Mouse (Mus musculus) layer of hippocampus, adult 2 months (tissue): ENCODE measurements around the gene Snrk. TPM values are rescaled to one million over a fixed set of nuclear protein-coding genes. Genes with fewer than 3 reads are reported as not detected.
"Not testable (repeated sequence)": the region's sequence is repeated elsewhere in the genome, so short reads cannot be mapped to it uniquely, and the experiment has no call there.

Experiments used
- DNase-seq, 2 experiments: peaks; one replicate each; pipeline ENCODE4 v3.0.0; 2022; ENCODE audit warnings: low spot score in 2 of 2
- H3K27ac ChIP-seq: fragments of 200-600 bp; 2 replicates; pipeline ENCODE4 v1.8.1; 2022
- H3K4me3 ChIP-seq: fragments of 200-600 bp; 2 replicates; pipeline ENCODE4 v1.8.1; 2022; ENCODE audit warnings: mild to moderate bottlenecking
- CTCF ChIP-seq: fragments of 200-600 bp; conservative IDR thresholded peaks from 2 replicates; pipeline ENCODE4 v1.8.1; 2022; ENCODE audit warnings: antibody characterized with exemption, mild to moderate bottlenecking, moderate library complexity
- total RNA-seq, 2 experiments: library from RNA; stranded (reverse); gene quantifications; 2 replicates each; pipeline ENCODE4 v1.2.3; 2021

Gene Snrk
- total RNA-seq, 2 experiments from 2014 or later: 103 to 105 TPM

DNA sequence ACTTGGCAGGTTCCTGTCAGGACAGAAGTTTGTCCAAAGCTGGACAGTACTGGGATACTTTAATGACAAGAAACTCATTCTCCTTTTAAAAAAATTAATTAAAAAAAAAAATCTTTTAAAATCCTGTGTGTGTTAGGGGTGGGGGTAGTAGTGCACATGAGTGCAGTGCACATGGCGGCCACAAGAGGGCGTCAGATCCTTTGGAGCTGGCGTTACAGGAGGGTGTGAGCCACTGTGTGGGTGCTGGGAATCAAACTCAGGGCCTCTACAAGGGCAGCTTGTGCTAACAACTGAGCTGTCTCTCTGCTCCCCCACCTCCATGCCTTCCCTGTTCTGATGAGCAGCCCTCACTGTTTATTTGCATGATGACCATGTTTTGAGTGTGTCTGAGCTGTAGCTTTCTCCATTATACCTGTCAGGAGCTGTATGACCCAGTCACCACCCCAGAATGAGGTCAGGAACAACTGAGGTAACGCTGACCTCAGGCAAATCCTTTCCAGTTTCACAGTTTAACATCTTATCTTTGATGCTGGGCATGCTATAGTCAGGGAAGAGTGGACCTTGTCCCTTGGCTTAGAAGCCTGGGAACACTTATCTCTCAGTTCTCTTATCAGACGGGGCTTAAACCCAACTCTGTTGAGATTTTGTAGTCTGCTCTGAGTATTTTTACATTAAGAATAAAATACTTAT is 39.5 kb downstream of the Snrk start:
- no peak overlapping the region for H3K4me3 ChIP-seq
- no peak for DNase-seq
- H3K27ac ChIP-seq: no peak overlapping the region
- peak; percentile 75 for TF ChIP-seq CTCF

DNA sequence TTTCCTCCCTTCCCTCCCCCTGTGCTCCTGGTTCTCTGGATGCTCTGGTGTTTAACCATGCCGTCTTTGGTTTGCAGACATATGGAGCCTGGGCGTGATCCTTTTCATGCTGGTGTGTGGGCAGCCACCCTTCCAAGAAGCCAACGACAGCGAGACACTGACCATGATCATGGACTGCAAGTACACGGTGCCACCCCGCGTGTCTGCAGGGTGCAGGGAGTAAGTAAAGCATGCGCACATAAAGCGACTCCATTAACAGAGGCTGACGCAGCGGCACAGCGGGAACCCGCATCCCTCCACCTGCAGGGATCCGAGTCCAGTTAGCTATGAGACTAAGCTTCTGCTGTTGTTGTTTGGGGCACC is 40.0 kb downstream of the Snrk start:
- Histone ChIP-seq H3K27ac (no peak overlapping the region), H3K4me3 (no peak overlapping the region)
- no peak for TF ChIP-seq CTCF
- no peak for DNase-seq

DNA sequence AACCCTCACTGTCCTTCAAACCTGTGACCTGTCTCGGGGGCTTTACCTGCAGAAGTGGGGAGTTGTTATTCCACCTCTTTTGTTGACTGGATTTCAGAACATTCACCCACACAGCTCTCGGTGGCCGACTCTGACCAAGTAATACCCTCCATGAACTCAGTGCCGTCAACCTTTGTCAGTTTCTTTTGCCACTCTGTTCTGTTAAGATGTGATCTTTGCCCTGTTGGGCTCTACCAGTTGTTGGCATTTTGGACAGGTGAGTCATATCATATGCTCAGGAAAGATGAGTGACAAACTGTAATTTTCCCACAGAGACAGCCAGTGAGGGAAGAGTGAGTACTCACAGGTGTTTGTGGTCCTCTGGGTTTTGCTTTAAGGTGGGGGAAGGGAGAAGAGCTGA is 47.5 kb downstream of the Snrk start:
- DNase-seq: no peak
- no peak for TF ChIP-seq CTCF
- Histone ChIP-seq H3K27ac (no peak overlapping the region), H3K4me3 (no peak overlapping the region)

DNA sequence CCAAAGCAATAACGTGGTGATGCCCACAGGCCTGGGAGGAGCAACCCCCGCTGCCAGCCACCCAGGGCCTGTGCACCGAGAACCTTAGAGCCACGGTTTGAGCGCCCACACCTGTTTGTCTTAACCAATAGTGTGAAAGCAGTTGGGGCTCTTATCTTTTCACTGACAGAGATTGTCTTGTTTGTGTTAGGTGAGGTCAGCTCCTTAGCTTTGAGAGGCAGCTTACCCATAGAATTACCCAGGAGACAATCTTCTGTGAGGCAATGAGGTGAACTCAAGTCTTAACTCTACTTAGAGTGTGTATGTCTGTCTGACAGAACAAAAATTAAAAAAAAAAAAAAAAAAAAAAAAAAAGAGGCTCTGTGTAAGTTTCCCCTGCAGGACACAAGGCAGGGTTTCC is 50.7 kb downstream of the Snrk start:
- H3K4me3 ChIP-seq, H3K27ac ChIP-seq, DNase-seq: not testable (repeated sequence)

DNA sequence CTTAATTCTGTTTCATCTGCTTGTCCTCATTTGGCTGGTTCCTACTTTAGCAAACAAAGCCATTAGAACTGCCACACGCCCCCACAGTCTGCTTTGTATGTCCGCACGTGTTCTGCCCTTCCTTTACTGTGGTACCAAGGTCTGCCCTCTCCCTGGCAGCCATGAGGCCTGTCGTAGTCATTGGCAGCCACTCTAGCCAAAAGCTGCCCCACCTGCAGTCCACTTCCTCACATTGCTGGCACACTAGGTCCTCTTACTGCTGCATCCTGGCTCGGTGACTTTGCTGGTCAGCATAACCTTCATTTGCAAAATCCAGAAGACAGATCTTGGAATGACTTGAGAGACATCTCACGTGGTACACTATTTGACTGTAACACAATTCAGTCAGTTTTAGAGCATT is 52.8 kb downstream of the Snrk start:
- peak; percentile 34 for TF ChIP-seq CTCF
- peak overlapping the region; percentile 64; the same call in 1 of the 2 replicates for H3K27ac ChIP-seq

DNA sequence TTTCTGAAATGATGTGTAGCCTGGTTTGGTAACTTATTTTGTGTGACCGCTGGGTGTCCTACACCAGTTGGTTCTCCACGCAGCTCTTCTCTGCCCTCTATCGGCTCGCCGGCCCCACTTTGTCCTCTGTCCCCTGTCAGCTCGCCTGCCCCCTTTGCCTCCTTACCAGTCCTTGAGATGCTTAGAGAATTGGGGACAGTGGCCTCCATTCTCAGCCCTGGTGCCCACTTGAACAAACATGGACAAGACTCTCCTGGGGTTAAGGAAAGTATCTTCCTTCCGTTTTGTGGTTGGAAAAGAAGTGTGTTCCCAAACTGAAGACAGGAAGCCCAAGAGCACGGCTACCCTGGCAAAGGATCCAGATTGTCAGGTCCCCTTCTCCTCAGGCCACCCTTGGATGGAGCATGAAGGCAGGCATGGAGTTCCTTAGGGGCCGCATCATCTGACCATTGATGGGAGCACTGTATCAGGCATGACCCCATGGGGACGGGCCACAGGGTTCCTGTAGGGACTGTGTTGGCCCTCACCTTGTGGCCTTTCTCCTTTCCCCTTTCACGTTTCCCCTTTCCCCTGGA is 55.6 kb downstream of the Snrk start:
- H3K4me3 ChIP-seq: no peak overlapping the region
- H3K27ac ChIP-seq: no peak overlapping the region
- TF ChIP-seq CTCF: peak; percentile 40; the same call in 1 of the 2 replicates
- DNase-seq: no peak

More for the DNA sequence above, 52.8 kb downstream of the Snrk start:
- no peak overlapping the region for H3K4me3 ChIP-seq
- no peak for DNase-seq

DNA sequence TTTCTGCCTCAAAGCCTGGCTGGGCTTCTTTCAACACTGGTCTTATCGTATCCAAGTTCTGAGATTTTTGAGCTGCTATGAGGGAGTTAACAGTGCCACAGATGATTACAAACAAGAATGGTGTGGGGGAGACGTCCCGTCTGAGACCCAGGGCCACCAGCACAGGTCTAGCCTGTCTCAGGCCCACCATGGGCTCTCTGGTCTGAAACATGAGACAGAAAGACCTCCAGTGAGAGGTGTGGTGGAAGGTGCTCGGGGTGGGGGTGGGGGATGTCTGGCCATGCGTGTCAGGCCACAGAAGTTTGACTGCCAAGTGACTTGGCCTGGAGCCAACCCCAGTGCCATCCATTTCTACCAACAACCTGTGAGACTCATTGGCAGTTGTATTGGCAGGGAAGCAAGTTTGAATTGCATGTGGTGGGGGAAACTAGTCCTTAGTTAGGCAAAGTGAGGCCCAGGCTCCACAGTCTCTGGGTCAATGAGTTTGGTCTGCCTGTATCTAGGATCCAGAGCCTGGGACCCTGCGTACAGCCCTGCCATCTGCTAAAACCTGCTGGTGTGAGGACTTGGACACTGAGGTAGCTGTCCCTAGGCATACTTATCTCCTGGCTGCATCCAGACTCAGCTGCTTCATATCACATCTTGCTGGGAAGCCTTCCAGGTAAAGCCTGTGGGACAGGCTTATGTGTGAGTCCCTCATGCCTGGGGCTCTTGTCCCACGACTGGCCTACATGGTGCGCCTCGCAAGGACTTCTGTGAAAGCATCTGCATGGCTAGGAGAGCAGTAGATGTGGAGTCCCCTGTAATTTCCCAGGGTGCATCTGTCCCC is 56.6 kb downstream of the Snrk start:
- H3K27ac ChIP-seq: no peak overlapping the region
- TF ChIP-seq CTCF: no peak
- no peak for DNase-seq
- H3K4me3 ChIP-seq: no peak overlapping the region

DNA sequence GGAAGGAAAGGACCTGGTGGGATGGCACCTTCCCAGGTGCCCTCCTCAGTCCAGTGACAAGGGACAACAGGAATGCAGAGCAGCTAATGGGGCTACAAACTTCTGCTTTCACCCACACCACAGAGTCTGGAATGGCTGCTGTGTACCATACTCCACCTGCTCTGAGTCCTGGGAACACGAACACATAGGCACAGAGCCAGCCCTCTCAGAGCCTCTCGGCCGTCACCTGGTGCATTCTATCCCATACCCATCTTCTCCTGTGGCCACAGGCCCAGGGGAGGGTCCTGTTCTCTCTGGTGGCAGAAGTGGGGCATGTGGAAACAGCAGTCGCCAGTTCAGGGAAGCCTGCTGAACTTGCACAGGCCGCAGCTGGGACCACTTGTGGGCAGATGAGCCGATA is 57.7 kb downstream of the Snrk start:
- no peak overlapping the region for H3K27ac ChIP-seq
- DNase-seq: no peak
- no peak overlapping the region for H3K4me3 ChIP-seq
- no peak for TF ChIP-seq CTCF

DNA sequence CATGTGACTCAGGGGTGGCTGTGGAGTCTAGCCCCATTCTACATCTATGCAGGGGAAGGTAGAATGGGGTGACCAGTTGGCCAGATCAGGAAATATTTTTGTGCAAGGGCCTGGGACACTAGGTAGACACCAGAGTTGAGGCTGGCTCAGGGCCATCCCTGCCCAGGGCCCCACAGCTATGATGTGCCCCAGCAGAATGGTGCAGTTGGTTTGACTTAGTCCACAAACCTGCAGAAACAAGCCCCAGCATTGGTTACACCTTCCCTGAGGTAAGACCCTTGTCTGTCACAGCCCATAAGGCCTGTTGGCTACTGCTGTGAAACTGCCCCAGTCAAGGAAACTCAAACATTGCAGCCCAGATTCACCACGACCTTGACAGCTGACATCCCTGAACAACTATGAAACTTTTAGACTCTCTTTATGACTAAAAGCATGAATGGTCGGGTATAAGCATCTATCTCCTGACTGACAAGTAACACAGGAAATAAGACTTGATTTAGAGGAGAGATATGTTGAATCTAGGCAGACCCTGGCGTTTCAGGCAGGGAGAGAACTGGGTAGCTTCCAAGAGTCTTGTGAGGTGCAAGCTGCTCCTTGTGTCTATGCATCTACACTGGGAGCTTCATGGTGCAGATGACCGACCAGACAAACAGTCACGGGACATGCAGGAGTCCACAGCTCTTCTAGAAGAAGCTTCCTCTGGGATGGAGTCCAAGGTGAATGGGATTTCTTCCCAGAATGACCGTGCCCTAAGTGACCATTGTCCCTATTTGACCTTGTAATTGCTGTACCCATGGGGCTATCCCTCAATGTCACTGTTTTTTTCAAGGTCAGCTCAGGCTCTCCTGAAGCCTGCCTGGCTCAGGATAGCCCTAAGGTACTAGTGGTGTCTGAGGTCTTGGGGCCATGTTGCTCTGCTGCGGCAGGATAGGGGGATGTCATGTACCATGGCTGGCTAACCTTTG is 60.5 kb downstream of the Snrk start:
- no peak overlapping the region; the same call in 1 of the 2 replicates for H3K27ac ChIP-seq
- no peak for DNase-seq
- TF ChIP-seq CTCF: no peak
- H3K4me3 ChIP-seq: no peak overlapping the region

DNA sequence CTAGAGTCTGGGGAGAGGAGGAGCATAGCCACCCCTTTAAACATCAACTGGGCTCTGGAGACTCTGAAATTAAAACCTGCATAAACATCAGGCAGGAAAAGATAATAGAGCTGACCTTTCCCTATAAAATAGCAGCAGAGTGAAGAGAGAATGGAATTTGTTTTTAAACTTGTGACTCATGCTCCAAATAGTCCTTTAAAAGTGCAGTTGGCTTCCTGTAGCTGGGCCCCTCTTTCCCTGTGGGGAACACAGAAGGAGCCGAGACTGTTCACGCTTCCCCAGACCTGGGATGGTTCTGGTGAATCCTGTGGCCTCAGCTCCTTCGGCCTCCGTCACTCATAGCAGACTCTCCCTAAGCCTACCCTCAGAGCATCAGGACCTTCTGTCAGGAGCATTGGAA is 61.4 kb downstream of the Snrk start:
- Histone ChIP-seq H3K27ac (peak overlapping the region; percentile 23; the same call in 1 of the 2 replicates), H3K4me3 (no peak overlapping the region)
- DNase-seq: no peak
- TF ChIP-seq CTCF: no peak

DNA sequence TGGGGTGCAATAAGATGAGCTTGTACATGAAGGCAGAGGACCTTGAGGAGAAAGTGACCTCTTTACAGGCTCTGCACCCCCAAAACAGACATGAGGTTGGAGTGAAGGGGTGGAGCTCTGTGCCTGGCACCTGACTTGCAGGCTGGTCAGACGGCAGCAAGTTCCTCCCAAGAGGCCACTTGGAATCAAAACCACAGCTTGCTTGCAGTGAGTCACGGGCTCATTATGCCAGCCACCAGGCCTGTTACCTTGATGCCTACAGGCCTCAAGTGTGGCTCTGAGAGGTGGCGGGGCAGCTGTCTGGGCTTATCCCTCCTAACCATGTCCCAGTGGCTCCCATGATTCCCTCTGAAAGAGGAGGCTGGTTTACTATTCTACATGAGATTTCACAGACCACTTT is 63.0 kb downstream of the Snrk start:
- Histone ChIP-seq H3K4me3 (no peak overlapping the region), H3K27ac (no peak overlapping the region)
- no peak for DNase-seq
- no peak for TF ChIP-seq CTCF

DNA sequence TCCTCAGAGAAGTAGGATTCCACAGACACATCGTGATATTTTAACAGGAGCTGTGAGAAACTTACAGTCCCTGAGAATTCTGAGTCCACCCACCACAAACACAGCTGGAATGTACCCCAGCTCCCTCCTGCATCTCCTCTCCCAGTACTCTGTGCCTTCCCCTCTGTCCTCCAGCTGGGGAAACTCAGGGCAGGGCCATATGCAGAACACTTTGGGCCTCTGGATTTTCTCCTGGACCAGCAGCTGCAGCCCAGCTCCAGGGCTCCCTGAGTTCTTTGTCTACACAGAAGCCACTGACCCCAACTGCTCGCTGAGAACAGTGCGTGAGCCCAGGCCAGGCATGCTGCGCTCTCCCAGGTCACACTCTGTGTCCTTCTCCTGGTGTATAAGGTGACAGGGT is 66.0 kb downstream of the Snrk start:
- Histone ChIP-seq H3K27ac (no peak overlapping the region), H3K4me3 (no peak overlapping the region)
- no peak for TF ChIP-seq CTCF
- DNase-seq: no peak

DNA sequence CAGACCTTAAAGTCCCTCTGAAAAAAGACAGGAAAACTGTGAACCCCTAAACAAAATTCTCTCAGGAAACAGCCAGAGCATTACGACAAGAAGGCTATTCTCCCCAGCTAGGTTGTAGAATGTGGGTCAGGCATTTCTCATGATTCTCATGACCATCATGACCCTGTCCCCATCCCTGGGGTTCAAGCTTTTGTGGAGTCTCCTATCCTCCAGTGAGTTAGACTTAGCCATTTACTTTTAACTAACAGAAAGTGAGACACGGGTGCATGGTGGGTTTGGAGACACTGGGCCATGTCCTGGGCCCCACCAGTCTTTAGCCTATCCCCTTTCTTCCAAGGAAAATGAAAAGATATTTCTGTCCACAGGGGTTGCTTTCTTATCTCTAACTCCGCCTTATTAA is 67.3 kb downstream of the Snrk start:
- Histone ChIP-seq H3K27ac (no peak overlapping the region), H3K4me3 (no peak overlapping the region)
- no peak for DNase-seq
- TF ChIP-seq CTCF: no peak
